Mouse (Mus musculus): ENCODE measurements around the gene Gm15319.
"Not testable (repeated sequence)": the region's sequence is repeated elsewhere in the genome, so short reads cannot be mapped to it uniquely, and the experiment has no call there.

Gene Gm15319

DNA sequence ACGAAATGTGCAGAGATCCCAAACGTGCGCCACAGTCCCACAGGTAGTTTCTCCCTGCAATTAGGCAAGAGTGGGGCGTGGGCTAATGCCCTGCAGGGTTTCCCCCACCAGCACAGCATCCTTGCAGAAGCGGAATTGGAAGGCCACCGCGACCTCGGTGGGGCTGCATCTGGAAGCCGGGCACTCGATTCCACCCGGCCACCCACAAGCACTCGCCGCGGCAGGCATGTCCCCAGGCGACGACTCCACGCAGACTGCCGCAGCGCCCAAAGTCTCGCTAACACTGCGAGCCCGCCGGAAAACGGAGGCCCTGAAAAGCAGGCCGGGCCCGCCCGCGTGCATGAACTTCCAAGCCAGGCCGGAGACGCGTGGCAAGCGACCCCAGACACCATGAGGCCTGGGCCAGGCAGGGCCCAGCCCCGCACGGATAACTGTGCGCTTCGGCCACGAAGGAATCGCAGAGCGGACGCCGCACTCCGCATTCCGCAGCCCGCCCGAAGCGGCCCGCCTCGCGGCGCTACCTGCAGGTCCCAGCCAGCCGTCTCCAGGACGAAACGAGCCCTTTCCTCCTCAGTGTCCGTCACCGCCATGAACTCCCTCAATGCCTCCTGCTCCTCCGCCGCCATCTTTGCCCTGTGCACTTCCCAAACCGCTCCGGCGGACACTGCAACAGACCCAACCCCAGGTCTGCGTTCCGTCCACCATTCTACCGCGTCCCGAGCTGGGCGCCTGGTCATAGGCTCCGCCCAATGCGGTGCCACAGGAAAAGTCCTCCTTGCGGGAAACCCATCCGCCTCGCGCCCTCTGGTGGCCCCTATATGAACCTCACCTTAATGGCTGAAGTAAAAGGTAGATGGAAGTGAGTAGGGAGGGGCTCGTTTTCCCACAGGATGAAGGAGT is 66.0 kb downstream of the Gm15319 start:
- peak; percentile 74 for DNase-seq

DNA sequence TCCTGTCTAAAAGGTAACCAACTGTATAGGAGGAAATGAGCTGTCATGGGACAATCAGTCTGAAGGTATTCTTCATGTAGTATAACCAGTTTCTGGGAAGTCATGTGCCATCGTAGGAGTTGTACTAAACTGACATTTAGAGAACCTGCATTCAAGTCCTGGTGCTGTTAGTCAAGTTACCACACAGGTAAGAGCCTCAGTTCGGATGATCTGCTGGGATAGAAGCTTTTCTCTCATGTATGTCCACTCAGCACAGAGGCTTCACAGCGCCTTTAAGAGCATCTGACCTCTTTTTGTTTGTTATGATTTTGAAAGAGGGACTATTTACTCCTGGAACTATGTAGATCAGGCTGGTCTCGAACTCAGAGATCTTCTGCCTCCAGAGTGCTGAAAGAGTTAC is 67.1 kb downstream of the Gm15319 start:
- not testable (repeated sequence) for DNase-seq

DNA sequence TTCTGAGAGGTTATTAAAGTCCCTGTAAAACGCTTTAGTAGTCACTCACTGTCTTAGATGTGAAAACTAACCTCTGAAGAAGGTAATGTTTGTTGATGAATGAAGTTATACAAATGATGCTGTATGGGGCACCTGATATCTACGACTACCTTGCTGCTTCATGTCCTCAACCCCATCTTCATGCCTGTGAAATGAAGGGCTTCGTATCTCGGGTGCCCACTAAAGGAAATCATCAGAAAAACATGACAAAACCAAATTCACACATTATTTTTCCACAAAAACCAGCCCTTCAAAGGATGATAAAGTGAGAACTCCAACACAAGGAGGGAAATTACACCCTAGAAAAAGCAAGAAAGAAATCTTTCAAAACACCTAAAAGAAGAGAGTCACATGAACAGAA is 68.2 kb downstream of the Gm15319 start:
- not testable (repeated sequence) for DNase-seq

DNA sequence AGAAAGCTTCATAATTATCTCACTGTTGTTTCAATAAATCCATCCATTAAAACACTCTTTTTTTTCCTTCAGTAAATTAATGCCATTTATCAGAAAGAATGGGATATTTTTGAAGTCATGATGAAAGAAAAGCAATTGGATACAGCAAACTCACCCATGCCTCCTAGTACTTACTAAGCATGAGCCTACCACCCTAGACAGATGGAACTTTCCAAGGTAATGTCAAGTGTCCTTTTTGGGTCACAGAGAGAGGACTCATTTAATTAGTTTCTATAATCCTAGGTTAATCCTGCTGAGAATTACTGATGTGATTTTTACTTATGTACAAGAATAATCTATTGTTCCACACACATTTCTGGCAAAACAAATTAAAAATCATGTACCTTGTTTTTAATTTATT is 69.0 kb downstream of the Gm15319 start:
- not testable (repeated sequence) for DNase-seq

DNA sequence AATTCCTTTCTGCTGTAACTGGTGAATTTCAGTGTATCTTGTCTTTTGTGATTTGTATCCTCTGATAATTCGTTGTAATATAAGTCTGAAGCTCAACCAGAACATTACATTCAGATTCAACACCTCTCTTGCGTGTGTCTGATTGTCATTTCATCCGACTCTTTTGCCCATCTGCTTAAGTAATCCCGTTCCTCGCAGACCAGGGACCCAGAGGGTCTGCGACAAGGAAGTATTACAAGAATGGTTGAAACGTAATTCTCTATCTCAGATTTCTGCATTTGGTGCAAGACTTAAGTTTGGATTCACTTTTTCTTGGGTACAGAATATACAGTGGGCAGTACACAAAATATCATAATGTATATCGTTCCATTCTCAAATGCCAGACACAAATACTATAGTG is 73.0 kb downstream of the Gm15319 start:
- DNase-seq: not testable (repeated sequence)

DNA sequence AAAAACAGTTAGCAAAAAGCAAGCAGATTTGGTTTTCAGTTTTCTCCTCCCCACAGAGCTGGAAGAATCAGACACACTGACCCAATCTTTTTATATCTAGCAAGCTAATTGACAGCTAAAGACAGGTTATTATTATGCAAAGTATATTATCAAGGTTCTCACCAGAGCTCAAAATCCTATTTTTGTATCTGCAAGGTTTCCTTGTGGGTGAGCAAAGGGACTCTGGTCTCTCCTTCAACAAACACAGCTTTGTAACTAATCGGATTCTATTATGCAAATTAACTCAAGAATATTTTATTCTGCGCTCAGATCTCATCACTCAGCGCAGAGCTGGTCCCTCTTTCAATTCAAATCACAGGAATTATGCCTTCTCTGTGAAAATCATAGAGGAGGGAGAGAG is 74.1 kb downstream of the Gm15319 start:
- not testable (repeated sequence) for DNase-seq

DNA sequence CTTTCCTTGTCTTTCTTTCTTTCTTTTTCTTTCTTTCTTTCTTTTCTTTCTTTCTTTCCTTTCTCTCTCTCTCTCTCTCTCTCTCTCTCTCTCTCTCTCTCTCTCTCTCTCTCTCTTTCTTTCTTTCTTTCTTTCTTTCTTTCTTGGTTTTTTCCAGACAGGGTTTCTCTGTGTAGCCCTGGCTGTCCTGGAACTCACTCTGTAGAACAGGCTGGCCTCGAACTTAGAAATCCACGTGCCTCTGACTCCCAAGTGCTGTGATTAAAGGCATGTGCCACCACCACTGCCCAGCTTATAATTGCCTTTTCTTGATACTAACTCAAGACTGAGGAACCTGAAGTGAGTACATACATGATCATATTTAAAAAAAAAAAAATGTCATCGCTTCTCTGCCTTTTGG is 75.3 kb downstream of the Gm15319 start:
- DNase-seq: not testable (repeated sequence)
